Mouse (Mus musculus): Measurements from ENCODE around the gene Rnf111. TPM values are rescaled to one million over a fixed set of nuclear protein-coding genes. Genes with fewer than 3 reads are reported as not detected.
A peak's percentile ranks its signal among the peaks of the same experiment; 100 is the strongest.
"Not testable (repeated sequence)": the region's sequence is repeated elsewhere in the genome, so short reads cannot be mapped to it uniquely, and the experiment has no call there.

The Rnf111 gene
- polyA plus RNA-seq, 1 experiment from 2014 or later: 13.1 TPM

DNA sequence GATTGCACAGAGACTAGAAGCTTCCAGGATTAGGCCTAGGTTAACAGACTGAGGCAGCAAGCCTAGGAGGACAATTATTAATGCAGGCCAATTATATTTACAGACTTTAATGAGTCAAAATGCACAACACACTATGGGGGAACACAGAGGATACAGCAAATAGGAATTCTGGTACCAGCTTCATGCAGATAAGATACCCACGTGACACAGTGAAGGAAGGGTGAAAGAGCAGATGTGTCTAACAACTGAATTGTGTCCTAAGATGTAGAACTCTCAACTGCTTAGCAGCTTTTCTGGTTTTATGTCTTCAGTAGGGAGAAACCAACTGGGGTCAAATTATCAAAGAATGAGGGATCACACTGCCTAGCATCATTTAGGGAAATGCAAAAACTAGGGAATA is 17.7 kb downstream of the Rnf111 start:
- Histone ChIP-seq H3K4me3 (ENCODE audit: low read depth, low read length) (no peak overlapping the region), H3K36me3 (ENCODE audit: control insufficient read depth, insufficient read depth) (no peaks in the 10 kb centered on the region), H3K4me2 (replicated peaks; ENCODE audit: low read depth) (no peak overlapping the region), H3K27me3 (replicated peaks; ENCODE audit: control insufficient read depth, insufficient read depth, low read length) (no peaks in the 10 kb centered on the region), H3K27ac (ENCODE audit: low read depth, low read length) (no peak overlapping the region), H3K9me3 (ENCODE audit: control insufficient read depth) (no peaks in the 10 kb centered on the region), H3K9ac (ENCODE audit: low read depth, low read length) (no peak overlapping the region), H3K4me1 (replicated peaks; ENCODE audit: control insufficient read depth, insufficient read depth, low read length) (no peaks in the 10 kb centered on the region)
- 50% methylated on average over 1 of the region's 1 CpGs for WGBS
- ATAC-seq: no peak
- no peak for TF ChIP-seq CTCF (IDR thresholded peaks at IDR 0.05; ENCODE audit: low read depth)

DNA sequence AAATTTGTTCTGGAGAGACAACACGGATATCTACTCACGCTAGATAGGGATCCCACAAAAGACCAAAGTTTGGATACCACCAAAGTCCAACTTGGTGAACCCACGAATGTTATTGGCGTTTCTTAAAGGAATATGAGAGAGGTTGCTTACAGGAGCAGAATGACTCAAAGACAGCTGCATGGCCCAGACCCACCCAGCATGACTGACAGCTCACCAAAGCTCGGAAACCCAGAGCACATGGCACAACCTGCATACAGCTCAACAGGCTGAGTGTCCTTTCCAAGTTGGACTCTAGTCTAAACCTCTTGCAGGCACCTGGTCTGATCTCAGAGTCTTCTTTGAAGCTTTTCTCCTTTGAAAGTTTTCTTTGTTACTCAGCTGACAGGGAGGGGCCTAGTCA is 20.0 kb downstream of the Rnf111 start:
- TF ChIP-seq CTCF (IDR thresholded peaks at IDR 0.05; ENCODE audit: low read depth): no peak
- no peak overlapping the region for H3K9ac ChIP-seq (ENCODE audit: low read depth, low read length)
- no peaks in the 10 kb centered on the region for H3K9me3 ChIP-seq (ENCODE audit: control insufficient read depth)
- ATAC-seq: no peak
- H3K27me3 ChIP-seq (replicated peaks; ENCODE audit: control insufficient read depth, insufficient read depth, low read length): no peaks in the 10 kb centered on the region
- no peak overlapping the region for H3K27ac ChIP-seq (ENCODE audit: low read depth, low read length)
- H3K4me3 ChIP-seq (ENCODE audit: low read depth, low read length): no peak overlapping the region
- H3K4me1 ChIP-seq (replicated peaks; ENCODE audit: control insufficient read depth, insufficient read depth, low read length): no peaks in the 10 kb centered on the region
- H3K4me2 ChIP-seq (replicated peaks; ENCODE audit: low read depth): no peak overlapping the region
- H3K36me3 ChIP-seq (ENCODE audit: control insufficient read depth, insufficient read depth): peaks cover 9% of the 10 kb centered on the region
- WGBS: 87% methylated on average over 5 of the region's 5 CpGs

DNA sequence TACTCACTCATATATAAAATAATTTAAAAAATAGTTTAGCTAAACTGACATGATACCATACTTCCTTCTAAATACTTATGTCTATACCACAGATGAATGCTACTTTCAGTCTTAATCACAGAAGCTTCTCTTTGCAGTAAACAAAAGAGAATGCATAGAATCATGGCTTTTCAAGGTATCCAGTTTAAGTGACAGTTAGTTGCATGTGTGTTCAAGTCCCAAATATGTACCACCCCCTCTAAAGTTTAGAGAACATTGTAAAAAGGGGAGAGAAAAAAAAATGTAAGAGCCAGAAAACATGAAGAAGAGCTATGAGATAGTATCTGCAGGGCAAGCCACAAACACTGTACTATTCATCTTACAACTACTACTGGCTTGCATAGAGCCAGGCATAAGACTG is 21.7 kb downstream of the Rnf111 start:
- H3K27ac ChIP-seq (ENCODE audit: low read depth, low read length): no peak overlapping the region
- H3K9me3 ChIP-seq (ENCODE audit: control insufficient read depth): no peaks in the 10 kb centered on the region
- H3K27me3 ChIP-seq (replicated peaks; ENCODE audit: control insufficient read depth, insufficient read depth, low read length): no peaks in the 10 kb centered on the region
- H3K36me3 ChIP-seq (ENCODE audit: control insufficient read depth, insufficient read depth): peaks cover 9% of the 10 kb centered on the region
- H3K4me3 ChIP-seq (ENCODE audit: low read depth, low read length): no peak overlapping the region
- no peaks in the 10 kb centered on the region for H3K4me1 ChIP-seq (replicated peaks; ENCODE audit: control insufficient read depth, insufficient read depth, low read length)
- no peak for TF ChIP-seq CTCF (IDR thresholded peaks at IDR 0.05; ENCODE audit: low read depth)
- ATAC-seq: no peak
- no peak overlapping the region for H3K4me2 ChIP-seq (replicated peaks; ENCODE audit: low read depth)
- no peak overlapping the region for H3K9ac ChIP-seq (ENCODE audit: low read depth, low read length)

DNA sequence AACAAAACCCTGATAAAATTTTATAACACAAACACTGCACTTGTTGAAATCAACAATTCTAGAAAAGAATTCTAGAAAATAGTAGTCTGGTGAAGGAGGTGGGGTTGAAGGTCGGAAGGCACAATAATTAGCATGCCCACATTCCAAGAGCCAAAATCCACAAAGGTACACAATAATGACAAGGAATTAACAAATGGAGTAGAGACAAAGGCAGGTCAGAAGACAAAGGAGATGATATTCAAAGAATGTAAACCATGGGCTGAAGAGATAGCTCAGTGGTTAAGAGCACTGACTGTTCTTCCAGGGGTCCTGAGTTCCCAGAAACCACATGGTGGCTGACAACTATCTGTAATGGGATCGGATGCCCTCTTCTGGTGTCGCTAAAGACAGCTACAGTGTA is 26.3 kb downstream of the Rnf111 start:
- H3K4me1 ChIP-seq (replicated peaks; ENCODE audit: control insufficient read depth, insufficient read depth, low read length): no peaks in the 10 kb centered on the region
- no peaks in the 10 kb centered on the region for H3K9me3 ChIP-seq (ENCODE audit: control insufficient read depth)
- H3K27ac ChIP-seq (ENCODE audit: low read depth, low read length): no peak overlapping the region
- WGBS: 81% methylated on average over 3 of the region's 3 CpGs
- peaks cover 22% of the 10 kb centered on the region for H3K36me3 ChIP-seq (ENCODE audit: control insufficient read depth, insufficient read depth)
- H3K4me3 ChIP-seq (ENCODE audit: low read depth, low read length): no peak overlapping the region
- no peak for ATAC-seq
- no peak for TF ChIP-seq CTCF (IDR thresholded peaks at IDR 0.05; ENCODE audit: low read depth)
- H3K4me2 ChIP-seq (replicated peaks; ENCODE audit: low read depth): no peak overlapping the region
- H3K27me3 ChIP-seq (replicated peaks; ENCODE audit: control insufficient read depth, insufficient read depth, low read length): no peaks in the 10 kb centered on the region
- H3K9ac ChIP-seq (ENCODE audit: low read depth, low read length): no peak overlapping the region

DNA sequence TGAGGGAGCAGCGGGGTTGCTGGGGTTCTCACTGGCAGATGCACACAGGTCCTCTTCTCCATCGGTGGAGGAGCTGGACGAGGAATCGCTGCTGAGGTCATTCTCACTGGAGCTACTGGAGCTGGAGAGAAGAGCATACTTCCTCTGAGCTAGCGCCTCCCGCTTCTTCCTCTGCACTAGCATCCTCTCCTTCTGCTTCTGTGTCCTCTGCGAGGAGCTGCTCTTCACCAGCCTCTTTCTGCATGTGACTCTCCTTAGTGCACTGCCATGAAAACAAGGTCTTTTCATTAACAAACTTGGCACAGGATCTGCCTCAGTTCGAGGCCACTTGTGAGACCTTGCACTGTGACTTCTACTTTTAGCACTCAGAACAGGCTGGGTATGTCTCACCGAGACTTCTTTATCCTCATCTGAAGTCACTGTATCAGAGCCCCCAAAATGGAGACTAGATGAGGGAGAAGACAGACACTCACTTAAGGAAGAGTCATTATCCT is 27.7 kb downstream of the Rnf111 start:
- Histone ChIP-seq H3K36me3 (ENCODE audit: control insufficient read depth, insufficient read depth) (peaks cover 22% of the 10 kb centered on the region), H3K4me1 (replicated peaks; ENCODE audit: control insufficient read depth, insufficient read depth, low read length) (no peaks in the 10 kb centered on the region), H3K9me3 (ENCODE audit: control insufficient read depth) (no peaks in the 10 kb centered on the region), H3K27ac (ENCODE audit: low read depth, low read length) (no peak overlapping the region), H3K4me2 (replicated peaks; ENCODE audit: low read depth) (no peak overlapping the region), H3K9ac (ENCODE audit: low read depth, low read length) (no peak overlapping the region), H3K4me3 (ENCODE audit: low read depth, low read length) (no peak overlapping the region), H3K27me3 (replicated peaks; ENCODE audit: control insufficient read depth, insufficient read depth, low read length) (no peaks in the 10 kb centered on the region)
- no peak for TF ChIP-seq CTCF (IDR thresholded peaks at IDR 0.05; ENCODE audit: low read depth)
- 94% methylated on average over 9 of the region's 9 CpGs for WGBS
- no peak for ATAC-seq

DNA sequence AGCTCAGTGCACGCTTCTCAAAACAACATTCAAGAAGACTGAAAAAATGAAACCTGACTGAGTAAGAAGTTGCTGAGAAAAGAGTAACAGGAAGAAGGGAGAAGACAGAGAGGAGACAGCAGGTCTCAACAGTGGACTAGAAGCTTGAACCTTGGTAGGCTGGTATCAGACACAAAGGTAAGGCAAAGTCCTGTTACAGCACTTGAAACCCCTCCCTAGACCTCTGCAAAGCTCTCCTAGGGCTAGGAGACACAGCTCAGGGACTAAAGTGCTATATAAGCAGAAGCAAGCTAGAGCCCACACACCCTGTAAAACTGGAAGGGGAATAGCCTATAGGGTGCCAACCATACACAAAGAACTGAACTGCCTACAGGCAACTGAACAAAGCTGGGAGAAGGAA is 30.1 kb downstream of the Rnf111 start:
- Histone ChIP-seq H3K27ac (ENCODE audit: low read depth, low read length) (no peak overlapping the region), H3K27me3 (replicated peaks; ENCODE audit: control insufficient read depth, insufficient read depth, low read length) (no peaks in the 10 kb centered on the region), H3K4me2 (replicated peaks; ENCODE audit: low read depth) (0 out of 2 replicates have a peak overlapping the region, but pooled peaks have one; percentile 27), H3K9me3 (ENCODE audit: control insufficient read depth) (no peaks in the 10 kb centered on the region), H3K36me3 (ENCODE audit: control insufficient read depth, insufficient read depth) (peaks cover 14% of the 10 kb centered on the region), H3K4me3 (ENCODE audit: low read depth, low read length) (no peak overlapping the region), H3K9ac (ENCODE audit: low read depth, low read length) (no peak overlapping the region), H3K4me1 (replicated peaks; ENCODE audit: control insufficient read depth, insufficient read depth, low read length) (no peaks in the 10 kb centered on the region)
- ATAC-seq: peak; percentile 59; the same call in 1 of the 2 replicates
- no peak for TF ChIP-seq CTCF (IDR thresholded peaks at IDR 0.05; ENCODE audit: low read depth)
- 73% methylated on average over 1 of the region's 1 CpGs for WGBS

DNA sequence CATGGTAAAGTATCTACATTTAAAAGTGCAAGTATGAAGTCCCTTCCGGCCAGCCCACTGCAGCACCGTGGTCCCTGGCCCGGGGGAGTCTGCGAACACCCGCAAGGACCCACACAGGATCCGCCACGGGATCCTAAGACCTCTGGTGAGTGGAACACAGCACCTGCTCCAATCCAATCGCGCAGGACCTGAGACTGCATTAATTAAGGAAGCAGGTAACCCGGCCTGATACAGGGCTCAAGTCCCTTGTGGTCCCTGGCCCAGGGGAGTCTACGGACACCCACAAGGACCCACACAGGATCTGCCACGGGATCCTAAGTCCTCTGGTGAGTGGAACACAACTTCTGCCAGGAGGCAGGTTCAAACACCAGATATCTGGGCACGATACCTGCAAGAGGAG is 40.4 kb downstream of the Rnf111 start:
- WGBS: 93% methylated on average over 13 of the region's 13 CpGs
- H3K4me1 ChIP-seq (replicated peaks; ENCODE audit: control insufficient read depth, insufficient read depth, low read length); ATAC-seq; H3K9ac ChIP-seq (ENCODE audit: low read depth, low read length); H3K4me3 ChIP-seq (ENCODE audit: low read depth, low read length); H3K27me3 ChIP-seq (replicated peaks; ENCODE audit: control insufficient read depth, insufficient read depth, low read length); H3K27ac ChIP-seq (ENCODE audit: low read depth, low read length); H3K4me2 ChIP-seq (replicated peaks; ENCODE audit: low read depth); H3K9me3 ChIP-seq (ENCODE audit: control insufficient read depth): not testable (repeated sequence)
- peaks cover 24% of the 10 kb centered on the region for H3K36me3 ChIP-seq (ENCODE audit: control insufficient read depth, insufficient read depth)

All from intestine, postnatal 0 days (tissue).